Mouse (Mus musculus): ENCODE results near the gene Sh3gl2. TPM values are rescaled to one million over a fixed set of nuclear protein-coding genes. Genes with fewer than 3 reads are reported as not detected.

Gene Sh3gl2
- total and polyA plus RNA-seq, 3 experiments: not detected

DNA sequence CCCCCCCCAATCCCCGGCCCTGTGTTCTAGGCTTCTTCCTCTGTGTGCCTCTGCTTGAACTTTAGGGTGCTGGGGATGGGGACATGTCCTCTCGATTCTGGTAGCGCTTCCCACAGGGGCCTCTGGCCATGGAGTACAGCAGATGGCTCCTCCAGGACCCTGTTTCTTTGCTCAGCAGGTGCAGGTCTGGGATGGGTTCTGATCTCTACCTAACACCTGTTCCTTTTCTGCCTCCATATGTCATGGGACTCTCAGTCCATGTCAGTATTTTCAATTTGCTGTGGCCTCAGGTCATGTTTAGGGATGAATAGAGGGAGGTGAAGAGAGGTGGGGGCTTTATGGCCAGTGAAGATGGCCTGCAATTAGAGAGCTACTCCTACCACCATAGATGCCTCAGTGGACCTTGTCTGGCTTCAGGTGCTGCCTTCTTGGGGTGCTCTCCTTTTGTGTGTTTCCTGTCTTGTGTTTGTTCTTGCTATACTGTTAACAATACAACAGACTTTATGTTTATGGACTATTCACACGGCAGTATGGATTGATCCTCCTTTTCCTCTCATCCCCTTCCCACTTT, 52.9 kb downstream of the Sh3gl2 start:
- no peak overlapping the region for H3K4me2 ChIP-seq (ENCODE audit: insufficient read depth, low read depth, poor library complexity, severe bottlenecking)

DNA sequence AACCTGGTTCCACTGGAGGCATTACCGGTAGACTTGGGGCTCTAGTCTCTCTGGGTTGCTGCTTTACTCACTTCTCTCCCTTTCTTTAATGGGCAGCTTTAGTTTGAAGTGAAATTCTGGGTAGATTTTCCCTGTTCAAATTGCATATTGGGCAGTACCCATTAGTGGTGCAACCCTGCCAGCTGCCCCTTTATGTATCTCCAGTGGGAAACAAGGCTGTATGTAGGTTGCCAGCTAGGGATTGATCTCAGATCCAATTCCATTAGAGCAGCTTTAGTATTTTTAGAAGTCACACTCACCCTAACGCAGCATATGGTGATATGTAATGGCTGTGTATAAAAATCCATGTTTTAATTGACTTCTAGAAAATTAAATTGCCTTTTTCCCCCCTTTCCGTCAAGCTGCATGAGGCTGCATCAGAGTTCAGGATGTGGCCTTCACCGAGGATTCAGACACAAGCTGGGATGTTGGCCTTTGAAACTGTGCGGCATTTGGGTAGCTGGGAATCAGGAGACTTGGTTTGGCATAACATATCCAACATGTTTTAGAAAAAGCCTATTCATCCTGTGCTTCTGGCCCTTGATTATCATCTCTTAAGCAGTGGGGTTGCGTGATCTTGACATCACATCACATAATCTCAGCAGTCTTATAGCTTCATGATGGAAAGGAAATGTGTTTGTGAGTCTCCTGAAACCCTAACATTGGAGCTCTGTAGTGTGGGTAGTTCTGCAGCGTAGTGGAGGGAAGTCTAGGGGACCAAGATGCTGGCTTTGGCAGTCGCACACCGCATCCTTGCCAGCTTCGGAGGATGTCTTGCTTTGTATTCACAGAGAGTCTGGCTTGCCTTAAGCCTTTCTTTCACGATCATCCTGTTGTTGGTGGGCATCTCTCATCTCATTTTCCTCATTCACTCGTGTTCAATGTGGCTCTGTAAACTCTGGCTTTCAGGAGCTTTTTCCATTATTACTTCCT, 56.0 kb downstream of the Sh3gl2 start:
- Histone ChIP-seq H3K9ac (ENCODE audit: insufficient read depth, low read depth) (no peak overlapping the region), H3K79me2 (replicated peaks; ENCODE audit: control insufficient read depth, extremely low read depth, insufficient read depth, poor library complexity, severe bottlenecking) (no peaks in the 10 kb centered on the region), H3K4me2 (ENCODE audit: insufficient read depth, low read depth, poor library complexity, severe bottlenecking) (no peak overlapping the region), H3K27me3 (replicated peaks) (no peaks in the 10 kb centered on the region), H3K36me3 (replicated peaks in 1 of 2; ENCODE audit: control insufficient read depth in 1 of 2, insufficient read depth in 1 of 2, low read length in 1 of 2) (no peaks in the 10 kb centered on the region), H3K4me3 (replicated peaks in 1 of 3; ENCODE audit: low read depth in 2 of 3, low read length in 2 of 3, poor library complexity in 1 of 3) (no peak overlapping the region), H3K4me1 (ENCODE audit: control insufficient read depth in 1 of 2, insufficient read depth in 2 of 2) (no peaks in the 10 kb centered on the region), H3K27ac (ENCODE audit: insufficient read depth, low read depth) (no peak overlapping the region), H3K9me3 (replicated peaks; ENCODE audit: low read length) (peaks cover 67% of the 10 kb centered on the region)
- TF ChIP-seq TBP (conservative IDR thresholded peaks at IDR 0.05; ENCODE audit: low read depth, low read length): no peak
- no peak for TF ChIP-seq MEF2A (IDR thresholded peaks at IDR 0.05; ENCODE audit: borderline replicate concordance, low read depth, low read length)
- TF ChIP-seq CTCF (conservative IDR thresholded peaks at IDR 0.05 in 1 of 2, IDR thresholded peaks at IDR 0.05 in 1 of 2; ENCODE audit: low read depth in 2 of 2, low read length in 2 of 2): no peak
- TF ChIP-seq HCFC1 (IDR thresholded peaks at IDR 0.05; ENCODE audit: low read depth, low read length): no peak
- no peak for TF ChIP-seq MXI1 (IDR thresholded peaks at IDR 0.05; ENCODE audit: low read depth, low read length)
- no peak for TF ChIP-seq ZMIZ1 (IDR thresholded peaks at IDR 0.05; ENCODE audit: low read depth, low read length)
- TF ChIP-seq ZNF384 (IDR thresholded peaks at IDR 0.05; ENCODE audit: low read depth, low read length): no peak
- no peak for TF ChIP-seq ELF1 (IDR thresholded peaks at IDR 0.05; ENCODE audit: low read depth, low read length)
- TF ChIP-seq PAX5 (IDR thresholded peaks at IDR 0.05; ENCODE audit: low read length): no peak
- TF ChIP-seq POLR2AphosphoS2 (IDR thresholded peaks at IDR 0.05; ENCODE audit: low read depth, low read length): no peak
- no peak for TF ChIP-seq JUND (conservative IDR thresholded peaks at IDR 0.05; ENCODE audit: low read depth, low read length)
- TF ChIP-seq JUN (IDR thresholded peaks at IDR 0.05; ENCODE audit: insufficient read depth, low read depth, low read length): no peak
- TF ChIP-seq NRF1 (IDR thresholded peaks at IDR 0.05; ENCODE audit: low read depth, low read length): no peak
- TF ChIP-seq NELFE (IDR thresholded peaks at IDR 0.05; ENCODE audit: low read depth, low read length): no peak
- TF ChIP-seq BHLHE40 (IDR thresholded peaks at IDR 0.05; ENCODE audit: low read depth, low read length): no peak
- TF ChIP-seq POLR2A (IDR thresholded peaks at IDR 0.05; ENCODE audit: low read depth, low read length): no peak
- TF ChIP-seq E2F4 (IDR thresholded peaks at IDR 0.05; ENCODE audit: insufficient replicate concordance, low read depth, low read length): no peak
- TF ChIP-seq RAD21 (IDR thresholded peaks at IDR 0.05; ENCODE audit: low read depth, low read length): no peak
- no peak for TF ChIP-seq EP300 (IDR thresholded peaks at IDR 0.05; ENCODE audit: low read length)
- in situ Hi-C loops (cut with MboI; ENCODE audit: low pct_ligation_motif_present, low pct_unique_long_range_greater_than_20kb, low sequenced_read_pairs): no loop called here
- dilution Hi-C loops (cut with MboI; ENCODE audit: extremely low pct_ligation_motif_present, extremely low pct_unique_long_range_greater_than_20kb, low sequenced_read_pairs): no loop called here
- DNase-seq (ENCODE audit: extremely low read depth): no peak

More for the DNA sequence above, 52.9 kb downstream of the Sh3gl2 start:
- no peak for DNase-seq (ENCODE audit: extremely low read depth)
- H3K27me3 ChIP-seq (replicated peaks): no peaks in the 10 kb centered on the region
- no peaks in the 10 kb centered on the region for H3K36me3 ChIP-seq (replicated peaks in 1 of 2; ENCODE audit: control insufficient read depth in 1 of 2, insufficient read depth in 1 of 2, low read length in 1 of 2)
- H3K4me1 ChIP-seq (ENCODE audit: control insufficient read depth in 1 of 2, insufficient read depth in 2 of 2): no peaks in the 10 kb centered on the region
- TF ChIP-seq CHD1 (IDR thresholded peaks at IDR 0.05; ENCODE audit: low read depth, low read length): no peak
- TF ChIP-seq RAD21 (IDR thresholded peaks at IDR 0.05; ENCODE audit: low read depth, low read length): no peak
- no peak for TF ChIP-seq ZKSCAN1 (IDR thresholded peaks at IDR 0.05; ENCODE audit: borderline replicate concordance, low read depth, low read length)
- TF ChIP-seq MXI1 (IDR thresholded peaks at IDR 0.05; ENCODE audit: low read depth, low read length): no peak
- no peak for TF ChIP-seq EP300 (IDR thresholded peaks at IDR 0.05; ENCODE audit: low read length)
- no peak for TF ChIP-seq IRF4 (IDR thresholded peaks at IDR 0.05; ENCODE audit: low read depth, low read length)
- no peak for TF ChIP-seq GABPA (IDR thresholded peaks at IDR 0.05; ENCODE audit: insufficient replicate concordance, low read depth, low read length)
- no peak for TF ChIP-seq ELF1 (IDR thresholded peaks at IDR 0.05; ENCODE audit: low read depth, low read length)
- TF ChIP-seq CTCF (conservative IDR thresholded peaks at IDR 0.05 in 1 of 2, IDR thresholded peaks at IDR 0.05 in 1 of 2; ENCODE audit: low read depth in 2 of 2, low read length in 2 of 2): no peak
- no peak for TF ChIP-seq SIN3A (IDR thresholded peaks at IDR 0.05; ENCODE audit: low read length)
- TF ChIP-seq MYC (IDR thresholded peaks at IDR 0.05; ENCODE audit: low read depth, low read length): no peak
- no peak for TF ChIP-seq ZMIZ1 (IDR thresholded peaks at IDR 0.05; ENCODE audit: low read depth, low read length)
- no peak for TF ChIP-seq MAFK (IDR thresholded peaks at IDR 0.05; ENCODE audit: insufficient replicate concordance, low read length)
- TF ChIP-seq NRF1 (IDR thresholded peaks at IDR 0.05; ENCODE audit: low read depth, low read length): no peak
- TF ChIP-seq JUN (IDR thresholded peaks at IDR 0.05; ENCODE audit: insufficient read depth, low read depth, low read length): no peak
- H3K9ac ChIP-seq (ENCODE audit: insufficient read depth, low read depth): no peak overlapping the region
- H3K79me2 ChIP-seq (replicated peaks; ENCODE audit: control insufficient read depth, extremely low read depth, insufficient read depth, poor library complexity, severe bottlenecking): no peaks in the 10 kb centered on the region
- H3K4me3 ChIP-seq (replicated peaks in 1 of 3; ENCODE audit: low read depth in 2 of 3, low read length in 2 of 3, poor library complexity in 1 of 3): no peak overlapping the region
- H3K9me3 ChIP-seq (replicated peaks; ENCODE audit: low read length): peaks cover 68% of the 10 kb centered on the region
- dilution Hi-C loops (cut with MboI; ENCODE audit: extremely low pct_ligation_motif_present, extremely low pct_unique_long_range_greater_than_20kb, low sequenced_read_pairs) (no loop called here), in situ Hi-C loops (cut with MboI; ENCODE audit: low pct_ligation_motif_present, low pct_unique_long_range_greater_than_20kb, low sequenced_read_pairs) (no loop called here)
- H3K27ac ChIP-seq (ENCODE audit: insufficient read depth, low read depth): no peak overlapping the region
